Mouse (Mus musculus): ENCODE data around the gene Tcf20. TPM values are rescaled to one million over a fixed set of nuclear protein-coding genes. Genes with fewer than 3 reads are reported as not detected.

Tcf20 gene
- polyA plus RNA-seq, 1 experiment from 2014 or later: 4.2 TPM

- 80% methylated on average over 3 of the region's 3 CpGs for WGBS
- H3K9ac ChIP-seq: no peak overlapping the region
- H3K27me3 ChIP-seq: peaks cover 68% of the 10 kb centered on the region
- H3K9me3 ChIP-seq (replicated peaks): no peaks in the 10 kb centered on the region
- no peaks in the 10 kb centered on the region for H3K36me3 ChIP-seq
- no peak overlapping the region for H3K4me3 ChIP-seq
- H3K4me2 ChIP-seq: no peak overlapping the region
- no peak for ATAC-seq (replicated peaks; ENCODE audit: insufficient number of reproducible peaks, insufficient read depth, low FRiP score, low read depth)
- no peak overlapping the region for H3K27ac ChIP-seq
- H3K4me1 ChIP-seq (replicated peaks): peaks cover 71% of the 10 kb centered on the region
Measured at GRCm38 (mm10) chr15:82956310-82956709, 31.4 kb downstream of the Tcf20 start.

- no peak for ATAC-seq (replicated peaks; ENCODE audit: insufficient number of reproducible peaks, insufficient read depth, low FRiP score, low read depth)
- Histone ChIP-seq H3K9ac (no peak overlapping the region), H3K4me1 (replicated peaks) (peaks cover 68% of the 10 kb centered on the region), H3K36me3 (no peaks in the 10 kb centered on the region), H3K9me3 (replicated peaks) (no peaks in the 10 kb centered on the region), H3K27me3 (peaks cover 68% of the 10 kb centered on the region), H3K4me3 (no peak overlapping the region), H3K27ac (no peak overlapping the region), H3K4me2 (no peak overlapping the region)
- 83% methylated on average over 8 of the region's 8 CpGs for WGBS
Measured at GRCm38 (mm10) chr15:82955286-82955685, 32.4 kb downstream of the Tcf20 start.

- 59% methylated on average over 5 of the region's 5 CpGs for WGBS
- peaks cover 66% of the 10 kb centered on the region for H3K4me1 ChIP-seq (replicated peaks)
- no peak overlapping the region for H3K27ac ChIP-seq
Measured at GRCm38 (mm10) chr15:82954034-82954433, 33.6 kb downstream of the Tcf20 start.

GRCm38 (mm10) chr15:82953096-82953495 is 34.6 kb downstream of the Tcf20 start:
- Histone ChIP-seq H3K27ac (no peak overlapping the region), H3K36me3 (no peaks in the 10 kb centered on the region), H3K4me3 (no peak overlapping the region), H3K9me3 (replicated peaks) (no peaks in the 10 kb centered on the region), H3K4me1 (replicated peaks) (peaks cover 64% of the 10 kb centered on the region), H3K9ac (no peak overlapping the region), H3K27me3 (peaks cover 66% of the 10 kb centered on the region), H3K4me2 (no peak overlapping the region)
- WGBS: 53% methylated on average over 4 of the region's 4 CpGs
- no peak for ATAC-seq (replicated peaks; ENCODE audit: insufficient number of reproducible peaks, insufficient read depth, low FRiP score, low read depth)

More at GRCm38 (mm10) chr15:82954034-82954433, 33.6 kb downstream of the Tcf20 start:
- H3K36me3 ChIP-seq: no peaks in the 10 kb centered on the region
- no peak for ATAC-seq (replicated peaks; ENCODE audit: insufficient number of reproducible peaks, insufficient read depth, low FRiP score, low read depth)
- H3K4me2 ChIP-seq: no peak overlapping the region
- H3K4me3 ChIP-seq: no peak overlapping the region
- no peaks in the 10 kb centered on the region for H3K9me3 ChIP-seq (replicated peaks)
- peaks cover 61% of the 10 kb centered on the region for H3K27me3 ChIP-seq
- H3K9ac ChIP-seq: no peak overlapping the region

GRCm38 (mm10) chr15:82952292-82952705 is 35.4 kb downstream of the Tcf20 start:
- peaks cover 63% of the 10 kb centered on the region for H3K4me1 ChIP-seq (replicated peaks)
- H3K4me3 ChIP-seq: no peak overlapping the region
- H3K27ac ChIP-seq: no peak overlapping the region
- peak overlapping the region; percentile 42 for H3K4me2 ChIP-seq
- H3K36me3 ChIP-seq: no peaks in the 10 kb centered on the region
- no peak for ATAC-seq (replicated peaks; ENCODE audit: insufficient number of reproducible peaks, insufficient read depth, low FRiP score, low read depth)
- peaks cover 73% of the 10 kb centered on the region for H3K27me3 ChIP-seq
- 17% methylated on average over 20 of the region's 20 CpGs for WGBS
- H3K9ac ChIP-seq: no peak overlapping the region
- H3K9me3 ChIP-seq (replicated peaks): no peaks in the 10 kb centered on the region

- Histone ChIP-seq H3K27me3 (peaks cover 82% of the 10 kb centered on the region), H3K4me3 (no peak overlapping the region), H3K4me1 (replicated peaks) (peaks cover 54% of the 10 kb centered on the region), H3K27ac (no peak overlapping the region), H3K9me3 (replicated peaks) (no peaks in the 10 kb centered on the region), H3K4me2 (no peak overlapping the region), H3K36me3 (no peaks in the 10 kb centered on the region), H3K9ac (no peak overlapping the region)
- ATAC-seq (replicated peaks; ENCODE audit: insufficient number of reproducible peaks, insufficient read depth, low FRiP score, low read depth): no peak
- 47% methylated on average over 8 of the region's 8 CpGs for WGBS
Measured at GRCm38 (mm10) chr15:82950246-82950645, 37.4 kb downstream of the Tcf20 start.

- Histone ChIP-seq H3K4me2 (no peak overlapping the region), H3K27me3 (peaks cover 77% of the 10 kb centered on the region), H3K36me3 (no peaks in the 10 kb centered on the region), H3K9ac (no peak overlapping the region), H3K9me3 (replicated peaks) (no peaks in the 10 kb centered on the region), H3K27ac (no peak overlapping the region), H3K4me3 (no peak overlapping the region), H3K4me1 (replicated peaks) (peaks cover 39% of the 10 kb centered on the region)
- WGBS: 59% methylated on average over 5 of the region's 5 CpGs
- no peak for ATAC-seq (replicated peaks; ENCODE audit: insufficient number of reproducible peaks, insufficient read depth, low FRiP score, low read depth)
Measured at GRCm38 (mm10) chr15:82947431-82947830, 40.2 kb downstream of the Tcf20 start.

- Histone ChIP-seq H3K27ac (no peak overlapping the region), H3K4me1 (replicated peaks) (peaks cover 40% of the 10 kb centered on the region), H3K27me3 (peaks cover 69% of the 10 kb centered on the region), H3K4me3 (no peak overlapping the region), H3K9ac (no peak overlapping the region), H3K36me3 (no peaks in the 10 kb centered on the region), H3K4me2 (no peak overlapping the region), H3K9me3 (replicated peaks) (no peaks in the 10 kb centered on the region)
- 81% methylated on average over 9 of the region's 9 CpGs for WGBS
- ATAC-seq (replicated peaks; ENCODE audit: insufficient number of reproducible peaks, insufficient read depth, low FRiP score, low read depth): no peak
Measured at GRCm38 (mm10) chr15:82944479-82945195, 43.0 kb downstream of the Tcf20 start.

GRCm38 (mm10) chr15:82941733-82942132 is 45.9 kb downstream of the Tcf20 start:
- Histone ChIP-seq H3K27me3 (peaks cover 48% of the 10 kb centered on the region), H3K9me3 (replicated peaks) (no peaks in the 10 kb centered on the region), H3K36me3 (no peaks in the 10 kb centered on the region), H3K4me2 (no peak overlapping the region), H3K4me1 (replicated peaks) (peaks cover 49% of the 10 kb centered on the region), H3K27ac (no peak overlapping the region), H3K9ac (no peak overlapping the region), H3K4me3 (no peak overlapping the region)
- no peak for ATAC-seq (replicated peaks; ENCODE audit: insufficient number of reproducible peaks, insufficient read depth, low FRiP score, low read depth)
- 75% methylated on average over 8 of the region's 8 CpGs for WGBS

GRCm38 (mm10) chr15:82940494-82941214 is 47.0 kb downstream of the Tcf20 start:
- H3K27ac ChIP-seq: no peak overlapping the region
- H3K4me2 ChIP-seq: no peak overlapping the region
- H3K9ac ChIP-seq: no peak overlapping the region
- H3K27me3 ChIP-seq: peaks cover 49% of the 10 kb centered on the region
- H3K9me3 ChIP-seq (replicated peaks): no peaks in the 10 kb centered on the region
- WGBS: 53% methylated on average over 12 of the region's 12 CpGs
- peaks cover 53% of the 10 kb centered on the region for H3K4me1 ChIP-seq (replicated peaks)
- no peak for ATAC-seq (replicated peaks; ENCODE audit: insufficient number of reproducible peaks, insufficient read depth, low FRiP score, low read depth)
- no peaks in the 10 kb centered on the region for H3K36me3 ChIP-seq
- H3K4me3 ChIP-seq: no peak overlapping the region

- 7% methylated on average over 17 of the region's 17 CpGs for WGBS
- Histone ChIP-seq H3K27ac (peak overlapping the region; percentile 75), H3K4me2 (peak overlapping the region; percentile 48), H3K27me3 (peaks cover 41% of the 10 kb centered on the region), H3K9me3 (replicated peaks) (no peaks in the 10 kb centered on the region), H3K36me3 (no peaks in the 10 kb centered on the region), H3K4me1 (replicated peaks) (peaks cover 60% of the 10 kb centered on the region), H3K4me3 (peak overlapping the region; percentile 6; the same call in 1 of the 2 replicates), H3K9ac (no peak overlapping the region)
- ATAC-seq (replicated peaks; ENCODE audit: insufficient number of reproducible peaks, insufficient read depth, low FRiP score, low read depth): peak; percentile 65
Measured at GRCm38 (mm10) chr15:82938155-82938569, 49.5 kb downstream of the Tcf20 start.

Data from heart, embryonic 15.5 days (tissue).